In the genomic region with DNA sequence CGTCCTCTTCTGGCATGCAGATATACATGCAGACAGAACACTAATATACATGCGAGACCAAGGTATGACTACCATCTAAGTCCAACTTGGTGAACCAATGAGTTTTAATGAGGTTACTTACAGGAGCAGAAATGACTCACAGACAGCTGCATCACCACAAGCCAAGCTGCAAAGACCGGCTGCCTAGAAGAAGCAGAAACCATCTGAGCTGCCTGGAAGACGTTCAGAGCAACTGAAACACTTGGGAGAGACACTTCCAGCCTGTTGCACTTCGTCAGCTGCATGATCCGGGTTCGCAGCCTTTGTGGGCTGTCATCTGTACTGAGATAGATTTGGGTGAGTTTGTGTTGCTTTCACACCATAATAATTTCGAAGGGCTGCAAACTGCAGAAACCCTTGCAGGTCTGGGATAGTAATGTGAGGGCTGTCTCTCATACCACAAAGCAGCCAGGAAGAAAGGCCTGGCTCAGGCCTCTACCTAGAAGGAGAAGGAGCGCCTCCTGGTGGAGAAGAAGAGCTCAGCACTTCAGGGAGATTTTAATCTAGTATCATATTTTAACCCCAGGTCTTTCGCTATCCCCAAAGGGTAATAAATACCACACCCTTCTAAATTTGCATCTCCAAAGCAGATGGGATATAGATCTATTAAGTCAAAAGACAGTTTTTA, we compare ENCODE assay signal across 8 mouse cellular contexts. TPM values are rescaled to one million over a fixed set of nuclear protein-coding genes. Genes with fewer than 3 reads are reported as not detected.
DNase-seq lines count a peak whose midpoint lies in the region; ATAC-seq and TF ChIP-seq lines count a peak whose summit lies in the region.

No protein-coding gene starts in this region.

- no peaks in the 10 kb centered on the region for H3K27me3 ChIP-seq in hindbrain, embryonic 11.5 days (ENCODE audit: control insufficient read depth, insufficient read depth, low read length)
- no peaks in the 10 kb centered on the region for H3K27me3 ChIP-seq in hindbrain, embryonic 13.5 days
- H3K27me3 ChIP-seq in embryonic facial prominence, embryonic 14.5 days (replicated peaks; ENCODE audit: control insufficient read depth, insufficient read depth, low read length) = no peaks in the 10 kb centered on the region
- H3K27me3 ChIP-seq in thymus, adult 2 months (ENCODE audit: control insufficient read depth, insufficient read depth, low read length) = no peaks in the 10 kb centered on the region

- no peak overlapping the region for H3K27ac ChIP-seq in hindbrain, embryonic 11.5 days (ENCODE audit: low read depth, low read length)
- H3K27ac ChIP-seq in hindbrain, embryonic 13.5 days = no peak overlapping the region
- no peak overlapping the region for H3K27ac ChIP-seq in embryonic facial prominence, embryonic 14.5 days (replicated peaks; ENCODE audit: low read depth, low read length)
- H3K27ac ChIP-seq in thymus, adult 2 months (ENCODE audit: control insufficient read depth, insufficient read depth, low read length) = no peak overlapping the region

- H3K4me3 ChIP-seq in hindbrain, embryonic 11.5 days (ENCODE audit: low read depth, low read length) = no peak overlapping the region
- H3K4me3 ChIP-seq in hindbrain, embryonic 13.5 days = no peak overlapping the region
- no peak overlapping the region for H3K4me3 ChIP-seq in embryonic facial prominence, embryonic 14.5 days (ENCODE audit: low read depth, low read length)
- H3K4me3 ChIP-seq in thymus, adult 2 months (ENCODE audit: control insufficient read depth, insufficient read depth, low read length) = no peak overlapping the region

- no peaks in the 10 kb centered on the region for H3K36me3 ChIP-seq in hindbrain, embryonic 11.5 days (ENCODE audit: control insufficient read depth, insufficient read depth, low read length)
- no peaks in the 10 kb centered on the region for H3K36me3 ChIP-seq in hindbrain, embryonic 13.5 days
- H3K36me3 ChIP-seq in embryonic facial prominence, embryonic 14.5 days (ENCODE audit: control insufficient read depth, insufficient read depth, low read length) = no peaks in the 10 kb centered on the region
- no peaks in the 10 kb centered on the region for H3K36me3 ChIP-seq in thymus, adult 2 months (ENCODE audit: control insufficient read depth, insufficient read depth, low read length)

- no peak overlapping the region for H3K4me2 ChIP-seq in hindbrain, embryonic 11.5 days (replicated peaks; ENCODE audit: low read depth, low read length)
- no peak overlapping the region for H3K4me2 ChIP-seq in hindbrain, embryonic 13.5 days
- H3K4me2 ChIP-seq in embryonic facial prominence, embryonic 14.5 days (ENCODE audit: low read depth, low read length) = no peak overlapping the region

- peak; percentile 82 for DNase-seq in hindbrain, embryonic 11.5 days (ENCODE audit: low spot score)
- peak; percentile 75 for DNase-seq in CD4-positive helper T cell, adult 2 months (ENCODE audit: low read depth, low spot score)
- peak; percentile 57 for DNase-seq in adrenal gland, postnatal 25 days
- DNase-seq in embryonic facial prominence, embryonic 14.5 days (ENCODE audit: low spot score) = peak; percentile 86
- DNase-seq in kidney, postnatal 14 days = peak; percentile 72
- peak; percentile 79 for DNase-seq in mesoderm, embryonic 11.5 days (ENCODE audit: low read depth, low spot score)
- DNase-seq in thymus, adult 2 months = peak; percentile 71

- no peak for TF ChIP-seq POLR2A in thymus, adult 2 months (IDR thresholded peaks at IDR 0.05; ENCODE audit: control insufficient read depth, extremely low read depth, insufficient read depth, low read length, poor library complexity)

- H3K9me3 ChIP-seq in hindbrain, embryonic 11.5 days (ENCODE audit: control insufficient read depth, low read length) = no peaks in the 10 kb centered on the region
- H3K9me3 ChIP-seq in hindbrain, embryonic 13.5 days = no peaks in the 10 kb centered on the region
- no peaks in the 10 kb centered on the region for H3K9me3 ChIP-seq in embryonic facial prominence, embryonic 14.5 days (ENCODE audit: control insufficient read depth, low read length)

- no peak for TF ChIP-seq CTCF in thymus, adult 2 months (IDR thresholded peaks at IDR 0.05; ENCODE audit: borderline replicate concordance, control insufficient read depth, extremely low read depth, insufficient read depth, low read length, poor library complexity)

- no peaks in the 10 kb centered on the region for H3K4me1 ChIP-seq in hindbrain, embryonic 11.5 days (replicated peaks; ENCODE audit: control insufficient read depth, insufficient read depth, low read length)
- H3K4me1 ChIP-seq in hindbrain, embryonic 13.5 days (replicated peaks) = peaks cover 9% of the 10 kb centered on the region
- no peaks in the 10 kb centered on the region for H3K4me1 ChIP-seq in embryonic facial prominence, embryonic 14.5 days (ENCODE audit: control insufficient read depth, insufficient read depth, low read length)
- H3K4me1 ChIP-seq in thymus, adult 2 months (replicated peaks; ENCODE audit: control insufficient read depth, insufficient read depth, low read length) = peaks cover 16% of the 10 kb centered on the region

- WGBS in hindbrain, embryonic 11.5 days = 53% methylated on average over 10 of the region's 10 CpGs
- 60% methylated on average over 10 of the region's 10 CpGs for WGBS in hindbrain, embryonic 13.5 days
- 50% methylated on average over 10 of the region's 10 CpGs for WGBS in embryonic facial prominence, embryonic 14.5 days
- 54% methylated on average over 10 of the region's 10 CpGs for WGBS in thymus, adult 2 months

- no peak for ATAC-seq in hindbrain, embryonic 11.5 days (ENCODE audit: low FRiP score)
- no peak for ATAC-seq in hindbrain, embryonic 13.5 days (ENCODE audit: low FRiP score)
- no peak for ATAC-seq in embryonic facial prominence, embryonic 14.5 days (ENCODE audit: low read depth)

- no peak overlapping the region for H3K9ac ChIP-seq in hindbrain, embryonic 11.5 days (ENCODE audit: low read depth, low read length)
- no peak overlapping the region for H3K9ac ChIP-seq in hindbrain, embryonic 13.5 days
- H3K9ac ChIP-seq in embryonic facial prominence, embryonic 14.5 days (ENCODE audit: low read depth, low read length) = no peak overlapping the region

RNA-seq across cellular contexts. Expression of a gene that starts 4.6 kb away (rescaled TPM):
- 27.6 and 30.8 TPM in 2 replicates for polyA plus RNA-seq in hindbrain, embryonic 11.5 days (2014; fragmentation: Nextera tagmentation; extraction: Ambion mirVana)
- polyA plus RNA-seq in hindbrain, embryonic 13.5 days (2015; fragmentation: Nextera tagmentation; extraction: Ambion mirVana) = 45.4 and 48.0 TPM in 2 replicates
- total RNA-seq in adrenal gland, postnatal 25 days (2021) = 35.9 and 43.4 TPM in 2 replicates
- polyA plus RNA-seq in embryonic facial prominence, embryonic 14.5 days (2014; fragmentation: Nextera tagmentation; extraction: Ambion mirVana) = 35.1 and 37.6 TPM in 2 replicates
- 95.9 and 99.5 TPM in 2 replicates for polyA plus RNA-seq in thymus, adult 2 months (2012; rRNA removed)

RNA-seq across cellular contexts. Expression of a gene that starts 5.4 kb away (rescaled TPM):
- 336 and 342 TPM in 2 replicates for polyA plus RNA-seq in hindbrain, embryonic 11.5 days (2014; fragmentation: Nextera tagmentation; extraction: Ambion mirVana)
- 354 and 357 TPM in 2 replicates for polyA plus RNA-seq in hindbrain, embryonic 13.5 days (2015; fragmentation: Nextera tagmentation; extraction: Ambion mirVana)
- 278 and 311 TPM in 2 replicates for total RNA-seq in adrenal gland, postnatal 25 days (2021)
- 338 and 361 TPM in 2 replicates for polyA plus RNA-seq in embryonic facial prominence, embryonic 14.5 days (2014; fragmentation: Nextera tagmentation; extraction: Ambion mirVana)
- 37.0 and 41.1 TPM in 2 replicates for polyA plus RNA-seq in thymus, adult 2 months (2012; rRNA removed)

RNA-seq across cellular contexts. Expression of a gene that starts 16.6 kb away (rescaled TPM):
- polyA plus RNA-seq in hindbrain, embryonic 11.5 days (2014; fragmentation: Nextera tagmentation; extraction: Ambion mirVana) = 13.4 and 17.0 TPM in 2 replicates
- 6.2 and 7.5 TPM in 2 replicates for polyA plus RNA-seq in hindbrain, embryonic 13.5 days (2015; fragmentation: Nextera tagmentation; extraction: Ambion mirVana)
- 9.7 and 11.1 TPM in 2 replicates for total RNA-seq in adrenal gland, postnatal 25 days (2021)
- polyA plus RNA-seq in embryonic facial prominence, embryonic 14.5 days (2014; fragmentation: Nextera tagmentation; extraction: Ambion mirVana) = 11.1 and 12.0 TPM in 2 replicates
- 21.5 and 22.2 TPM in 2 replicates for polyA plus RNA-seq in thymus, adult 2 months (2012; rRNA removed)

RNA-seq across cellular contexts. Expression of a gene that starts 29.8 kb away (rescaled TPM):
- 35.3 and 49.2 TPM in 2 replicates for polyA plus RNA-seq in hindbrain, embryonic 11.5 days (2014; fragmentation: Nextera tagmentation; extraction: Ambion mirVana)
- 148 and 150 TPM in 2 replicates for polyA plus RNA-seq in hindbrain, embryonic 13.5 days (2015; fragmentation: Nextera tagmentation; extraction: Ambion mirVana)
- 25.3 and 33.4 TPM in 2 replicates for total RNA-seq in adrenal gland, postnatal 25 days (2021)
- 24.9 and 25.2 TPM in 2 replicates for polyA plus RNA-seq in embryonic facial prominence, embryonic 14.5 days (2014; fragmentation: Nextera tagmentation; extraction: Ambion mirVana)
- polyA plus RNA-seq in thymus, adult 2 months (2012; rRNA removed) = 7.9 and 8.9 TPM in 2 replicates
